Mouse (Mus musculus) forebrain, postnatal 0 days (tissue): Measurements from ENCODE around the gene Efna3. TPM values are rescaled to one million over a fixed set of nuclear protein-coding genes. Genes with fewer than 3 reads are reported as not detected.

Source experiments
- ATAC-seq: fragments of 200-750 bp; cut with Nextera tagmentation; 2 replicates; pipeline ENCODE4 v1.8.0; 2017; ENCODE audit warnings: mild to moderate bottlenecking, moderate library complexity
- DNase-seq: peaks from one replicate; pipeline ENCODE4 v3.0.0-alpha.2; 2015
- H3K27ac ChIP-seq: fragments of 300-500 bp; sonication (generic); 2 replicates; pipeline ENCODE4 v1.5.1; 2014; ENCODE audit warnings: low read depth, mild to moderate bottlenecking, antibody characterized with exemption, low read length, moderate library complexity, mixed read lengths
- H3K27me3 ChIP-seq: fragments of 300-500 bp; sonication (generic); 2 replicates; pipeline ENCODE4 v1.6.1; 2014; ENCODE audit warnings: mild to moderate bottlenecking, low read length, mixed read lengths; ENCODE audit not compliant: insufficient read depth
- H3K36me3 ChIP-seq: fragments of 300-500 bp; sonication (generic); 2 replicates; pipeline ENCODE4 v1.6.1; 2014; ENCODE audit warnings: mild to moderate bottlenecking, moderate library complexity; ENCODE audit not compliant: insufficient read depth
- H3K4me1 ChIP-seq: fragments of 300-500 bp; sonication (generic); 2 replicates; pipeline ENCODE4 v1.6.1; 2014; ENCODE audit warnings: antibody characterized with exemption; ENCODE audit not compliant: insufficient read depth
- H3K4me2 ChIP-seq: fragments of 300-500 bp; sonication (generic); 2 replicates; pipeline ENCODE4 v1.6.1; 2014; ENCODE audit warnings: low read depth, mild to moderate bottlenecking, moderate library complexity
- H3K4me3 ChIP-seq: fragments of 300-500 bp; sonication (generic); 2 replicates; pipeline ENCODE4 v1.5.1; 2014; ENCODE audit warnings: low read depth, low read length, mixed read lengths
- H3K9ac ChIP-seq: fragments of 300-500 bp; sonication (generic); 2 replicates; pipeline ENCODE4 v1.6.1; 2014; ENCODE audit warnings: mild to moderate bottlenecking
- H3K9me3 ChIP-seq: fragments of 300-500 bp; sonication (generic); 2 replicates; pipeline ENCODE4 v1.6.1; 2016; ENCODE audit warnings: low read length
- CTCF ChIP-seq: sonication (generic); IDR thresholded peaks from 2 replicates; pipeline ENCODE4 v1.5.1; 2016; ENCODE audit warnings: antibody characterized with exemption, control low read depth, low read depth
- whole genome bisulfite sequencing: fragments of 180-500 bp; shearing (Covaris S2); extraction: QIAGEN DNeasy Blood & Tissue Kit; methylation state at CpG from one replicate; pipeline ENCODE4 v1.1.7; 2014; 5-methylcytosine and 5-hydroxymethylcytosine counted together
- polyA plus RNA-seq: library from polyadenylated mRNA; unstranded; fragments of >200 nt; fragmentation: Nextera tagmentation; extraction: Ambion mirVana; gene quantifications from 2 replicates; pipeline ENCODE4 v1.2.1, GENCODE M21; 2015
- total RNA-seq: library from RNA; depleted of rRNA; stranded (reverse); fragments of >200 nt; gene quantifications from 2 replicates; pipeline ENCODE4 v1.2.3, GENCODE M21; 2014; rRNA removed

Efna3 gene
- total RNA-seq (76.7 and 80.7 TPM in 2 replicates), polyA plus RNA-seq (68.9 and 73.8 TPM in 2 replicates)

- H3K9ac ChIP-seq = peak within 1 kb of the TSS; percentile 90
- WGBS = 2% methylated on average over 43 of the region's 53 CpGs
- H3K4me2 ChIP-seq = peak within 1 kb of the TSS; percentile 77
- H3K4me1 ChIP-seq = peaks cover 7% of the 10 kb centered on the region; the same call in 1 of the 2 replicates
- peak within 1 kb of the TSS; percentile 68 for H3K4me3 ChIP-seq
- DNase-seq = peak; percentile 96
- H3K36me3 ChIP-seq = no peaks in the 10 kb centered on the region
- H3K27me3 ChIP-seq = no peaks in the 10 kb centered on the region
- peak; percentile 47 for ATAC-seq
- TF ChIP-seq CTCF = no peak
- H3K9me3 ChIP-seq = no peaks in the 10 kb centered on the region
- H3K27ac ChIP-seq = peak within 1 kb of the TSS; percentile 97
Measured at GRCm38 (mm10) chr3:89322514-89323165, at the start of gene Efna3. TSS of gene Efna3 (minus strand) at chr3:89322965.

GRCm38 (mm10) chr3:89367338-89367737, 44.6 kb upstream of the Efna3 start:
- H3K9me3 ChIP-seq = no peaks in the 10 kb centered on the region
- H3K36me3 ChIP-seq = no peaks in the 10 kb centered on the region
- no peaks in the 10 kb centered on the region for H3K27me3 ChIP-seq
- no peak for TF ChIP-seq CTCF
- ATAC-seq = no peak
- DNase-seq = no peak
- no peaks in the 10 kb centered on the region for H3K4me1 ChIP-seq
- H3K4me2 ChIP-seq = no peak overlapping the region
- H3K27ac ChIP-seq = no peak overlapping the region
- H3K9ac ChIP-seq = no peak overlapping the region
- WGBS = 81% methylated on average over 11 of the region's 11 CpGs
- H3K4me3 ChIP-seq = no peak overlapping the region

GRCm38 (mm10) chr3:89365486-89366414, 43.0 kb upstream of the Efna3 start:
- TF ChIP-seq CTCF = no peak
- no peaks in the 10 kb centered on the region for H3K27me3 ChIP-seq
- no peaks in the 10 kb centered on the region for H3K4me1 ChIP-seq
- 77% methylated on average over 20 of the region's 20 CpGs for WGBS
- DNase-seq = no peak
- ATAC-seq = no peak
- no peak overlapping the region for H3K9ac ChIP-seq
- H3K4me2 ChIP-seq = no peak overlapping the region
- no peak overlapping the region for H3K27ac ChIP-seq
- H3K4me3 ChIP-seq = no peak overlapping the region
- no peaks in the 10 kb centered on the region for H3K9me3 ChIP-seq
- no peaks in the 10 kb centered on the region for H3K36me3 ChIP-seq

- 82% methylated on average over 11 of the region's 11 CpGs for WGBS
- no peak within 1 kb of the TSS for H3K4me2 ChIP-seq
- no peak within 1 kb of the TSS for H3K4me3 ChIP-seq
- no peak within 1 kb of the TSS for H3K27ac ChIP-seq
- H3K9ac ChIP-seq = no peak within 1 kb of the TSS
- H3K4me1 ChIP-seq = no peaks in the 10 kb centered on the region
- H3K36me3 ChIP-seq = no peaks in the 10 kb centered on the region
- no peaks in the 10 kb centered on the region for H3K27me3 ChIP-seq
- H3K9me3 ChIP-seq = no peaks in the 10 kb centered on the region
- DNase-seq = no peak
- no peak for TF ChIP-seq CTCF
- ATAC-seq = no peak
Measured at GRCm38 (mm10) chr3:89365153-89365485, 42.4 kb upstream of the Efna3 start, which contains the start of gene Dcst1. TSS of gene Dcst1 (minus strand) at chr3:89365253.

- Histone ChIP-seq H3K9me3 (no peaks in the 10 kb centered on the region), H3K27me3 (no peaks in the 10 kb centered on the region), H3K4me2 (no peak overlapping the region), H3K27ac (no peak overlapping the region), H3K4me3 (no peak overlapping the region), H3K4me1 (no peaks in the 10 kb centered on the region), H3K36me3 (no peaks in the 10 kb centered on the region), H3K9ac (no peak overlapping the region)
- TF ChIP-seq CTCF = no peak
- DNase-seq (no peak), ATAC-seq (no peak)
- 49% methylated on average over 8 of the region's 8 CpGs for WGBS
Measured at GRCm38 (mm10) chr3:89364631-89365030, 41.9 kb upstream of the Efna3 start.

- no peaks in the 10 kb centered on the region for H3K9me3 ChIP-seq
- H3K4me3 ChIP-seq = no peak within 1 kb of the TSS
- DNase-seq (no peak), ATAC-seq (no peak)
- no peaks in the 10 kb centered on the region for H3K4me1 ChIP-seq
- no peak within 1 kb of the TSS for H3K9ac ChIP-seq
- TF ChIP-seq CTCF = no peak
- H3K27ac ChIP-seq = no peak within 1 kb of the TSS
- no peaks in the 10 kb centered on the region for H3K36me3 ChIP-seq
- no peaks in the 10 kb centered on the region for H3K27me3 ChIP-seq
- 85% methylated on average over 7 of the region's 7 CpGs for WGBS
- no peak within 1 kb of the TSS for H3K4me2 ChIP-seq
Measured at GRCm38 (mm10) chr3:89361675-89362074, 38.9 kb upstream of the Efna3 start, which contains the start of gene Dcst2. TSS of gene Dcst2 (plus strand) at chr3:89361975.

- Histone ChIP-seq H3K4me1 (no peaks in the 10 kb centered on the region), H3K9me3 (no peaks in the 10 kb centered on the region), H3K36me3 (no peaks in the 10 kb centered on the region), H3K9ac (no peak overlapping the region), H3K27ac (no peak overlapping the region), H3K27me3 (no peaks in the 10 kb centered on the region), H3K4me3 (no peak overlapping the region), H3K4me2 (no peak overlapping the region)
- DNase-seq (no peak), ATAC-seq (no peak)
- no peak for TF ChIP-seq CTCF
- 78% methylated on average over 3 of the region's 3 CpGs for WGBS
Measured at GRCm38 (mm10) chr3:89360237-89360636, 37.5 kb upstream of the Efna3 start.
